Mouse (Mus musculus) urinary bladder, postnatal 10 days (tissue): ENCODE measurements around the gene Tmem178b.

ENCODE experiments used
- DNase-seq: peaks from one replicate; pipeline ENCODE4 v3.0.0; 2022; ENCODE audit warnings: low spot score

The Tmem178b gene

DNA sequence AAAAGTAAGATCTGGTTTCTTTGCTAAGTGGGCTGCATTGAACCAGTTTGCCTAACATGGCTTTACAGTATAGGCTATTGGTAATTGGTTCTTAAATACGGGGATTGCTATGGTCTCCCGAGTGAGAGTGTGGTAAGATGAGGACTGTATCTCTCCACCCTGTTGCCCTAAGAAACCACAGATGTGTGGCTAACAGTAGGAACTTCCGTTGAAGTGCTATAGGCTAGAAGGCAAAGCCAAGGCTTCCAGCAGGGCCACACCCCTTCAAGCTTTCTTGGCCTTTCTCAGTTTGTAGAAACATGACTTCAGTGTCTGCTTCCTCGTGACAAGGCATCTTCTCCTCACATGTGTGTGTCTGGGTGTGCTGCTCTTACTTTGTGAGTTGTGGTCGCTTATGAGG lies 427.6 kb downstream of the Tmem178b start:
- DNase-seq, result no peak

DNA sequence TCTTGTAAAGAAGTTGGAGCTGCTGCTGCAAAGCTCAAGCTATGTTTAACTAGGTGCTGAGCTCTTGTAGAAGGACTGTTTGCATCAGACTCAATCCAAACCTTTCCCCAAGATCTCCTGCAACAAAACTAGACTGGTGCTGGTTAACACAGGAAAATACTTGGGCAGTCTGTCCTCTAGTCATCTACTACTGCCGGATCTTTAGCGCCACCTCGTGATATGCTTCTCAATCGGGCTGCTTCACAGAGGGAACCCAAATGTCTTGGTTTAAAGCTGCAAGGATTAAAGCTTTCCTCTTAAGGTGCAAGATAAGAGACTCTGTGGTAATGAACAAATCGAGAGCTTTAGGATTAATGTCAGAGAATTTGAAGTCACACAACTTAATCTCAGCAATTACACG lies 430.3 kb downstream of the Tmem178b start:
- DNase-seq, result no peak
